Mouse (Mus musculus): ENCODE measurements at regions not wholly inside any gene's neighbourhood (a gene's known extent, or its start where the extent isn't known, plus 50 kb on each side); places are given as distances from the start of the nearest gene placed in this dataset.
"Not testable (repeated sequence)": the region's sequence is repeated elsewhere in the genome, so short reads cannot be mapped to it uniquely, and the experiment has no call there.

GRCm38 (mm10) chr8:18007567-18007966, 970.5 kb downstream of the Defb40 start:
- no peak for DNase-seq (ENCODE audit: low read depth, low spot score)

DNA sequence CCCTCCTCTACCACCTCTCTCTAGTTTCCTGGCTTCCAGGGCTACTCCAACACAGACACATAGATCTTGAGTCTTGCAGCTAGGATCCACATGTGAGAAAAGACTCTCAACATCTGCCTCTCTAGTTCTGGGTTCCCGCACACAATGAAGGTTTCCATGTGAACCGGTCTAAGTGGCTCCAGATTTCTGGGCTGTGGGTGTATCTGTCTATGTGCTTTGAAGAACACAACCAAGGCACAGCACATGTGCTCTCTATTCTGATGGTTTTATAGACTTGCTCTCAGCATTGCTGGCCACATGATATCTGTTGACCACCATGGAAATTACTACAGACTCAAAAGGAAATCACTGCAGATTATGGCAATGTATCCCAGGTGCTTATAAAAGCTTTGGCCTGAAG, 972.4 kb downstream of the Defb40 start:
- no peak for DNase-seq (ENCODE audit: low read depth, low spot score)

GRCm38 (mm10) chr8:18000750-18001149, 977.3 kb downstream of the Defb40 start:
- no peak for DNase-seq (ENCODE audit: low read depth, low spot score)

DNA sequence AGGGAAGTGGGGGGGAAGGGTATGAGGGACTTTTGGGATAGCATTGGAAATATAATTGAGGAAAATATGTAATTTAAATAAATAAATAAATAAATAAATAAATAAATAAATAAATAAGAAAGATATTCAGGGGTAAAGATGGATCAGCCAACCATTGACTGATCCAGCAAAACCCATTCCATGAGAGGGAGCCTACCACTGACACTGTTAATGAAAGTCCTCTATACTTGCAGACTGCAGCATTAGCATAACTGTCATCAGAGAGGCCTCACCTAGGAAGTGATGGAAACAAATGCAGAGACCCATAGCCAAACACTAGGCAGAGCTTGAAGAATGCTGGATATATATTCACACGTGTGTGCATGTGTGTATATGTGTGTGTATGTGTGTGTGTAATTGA, 993.3 kb downstream of the Defb40 start:
- no peak for DNase-seq (ENCODE audit: low read depth, low spot score)

DNA sequence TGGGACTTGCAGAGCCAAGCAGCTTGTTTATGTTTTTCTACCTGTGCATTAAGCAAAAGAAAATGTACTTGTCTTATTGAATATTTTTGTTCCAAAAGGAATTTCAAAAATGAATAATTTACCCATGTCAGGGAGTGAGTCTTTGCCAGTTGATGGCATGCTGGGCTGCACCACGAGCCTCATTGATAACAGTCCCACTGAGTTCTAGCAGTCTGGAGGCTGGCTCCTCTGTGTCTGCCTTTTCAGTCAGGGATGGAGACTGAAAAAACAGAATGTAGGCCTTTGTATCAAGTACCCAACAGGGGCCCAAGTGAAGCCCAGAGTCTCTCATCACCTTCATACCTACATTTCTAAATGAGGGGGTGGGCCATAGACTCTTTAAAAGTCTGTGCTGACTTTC, 1029.2 kb downstream of the Defb40 start:
- DNase-seq (ENCODE audit: low read depth, low spot score) = no peak

DNA sequence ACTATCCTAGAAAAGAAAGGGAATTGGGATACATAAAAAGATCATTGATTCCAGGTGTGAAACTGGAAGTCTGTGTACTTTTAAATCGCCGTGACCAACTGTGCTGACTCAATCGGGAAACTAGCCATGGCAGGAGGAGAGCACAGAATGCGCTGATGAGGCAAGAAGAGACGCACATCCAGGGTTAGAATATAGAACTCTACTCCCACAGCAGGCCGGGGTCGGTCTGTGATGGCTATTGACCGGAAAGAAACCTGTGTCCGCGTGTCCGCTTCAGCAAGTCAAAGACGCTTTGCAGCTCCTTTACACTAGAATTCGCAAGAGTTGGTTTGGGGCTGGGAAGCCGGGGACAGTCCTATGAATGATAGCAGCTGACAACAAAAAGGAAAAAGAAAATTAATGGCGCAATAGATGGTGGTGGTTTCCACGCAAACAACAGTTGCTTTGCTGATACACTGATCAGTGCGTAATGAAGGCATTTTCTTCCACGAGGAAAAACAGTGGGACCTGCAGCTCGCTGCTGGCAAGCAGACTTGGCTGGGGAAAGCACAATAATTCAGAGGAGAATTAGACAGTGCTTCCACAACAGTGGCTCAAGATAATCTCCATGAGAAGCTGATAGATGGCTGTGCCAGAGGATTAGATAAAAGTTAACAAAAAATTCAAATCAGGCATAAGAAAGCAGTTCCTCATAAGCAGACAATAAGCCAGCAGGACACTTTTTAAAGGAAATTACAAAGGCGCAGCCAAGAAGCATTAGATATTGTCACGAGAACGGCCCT, 1029.8 kb downstream of the Defb40 start:
- DNase-seq (ENCODE audit: low read depth, low spot score) = no peak

GRCm38 (mm10) chr8:17934696-17935095, 1043.4 kb downstream of the Defb40 start:
- DNase-seq (ENCODE audit: low read depth, low spot score) = no peak

GRCm38 (mm10) chr8:17909316-17909715, 1068.7 kb downstream of the Defb40 start:
- DNase-seq (ENCODE audit: low read depth, low spot score) = no peak

GRCm38 (mm10) chr8:17888598-17888997, 1089.5 kb downstream of the Defb40 start:
- DNase-seq (ENCODE audit: low read depth, low spot score) = not testable (repeated sequence)

DNA sequence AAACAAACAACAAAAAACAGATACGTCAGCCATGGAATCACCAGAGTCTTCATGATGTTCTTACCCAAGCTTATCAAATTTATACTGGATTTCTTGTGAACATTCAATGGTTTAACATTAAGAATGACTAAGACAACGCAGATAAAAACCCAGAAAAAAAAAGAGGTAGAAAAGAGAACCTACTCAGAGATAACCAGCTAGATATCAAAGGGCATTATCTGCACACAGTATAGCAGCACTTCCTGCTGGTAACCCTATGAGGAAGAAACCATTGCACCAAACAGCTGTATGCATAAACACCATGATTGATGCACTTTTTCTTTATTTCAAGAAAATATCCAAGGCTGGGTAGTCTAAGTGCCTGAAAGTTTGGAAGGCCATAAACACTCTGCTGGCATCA, 1114.7 kb downstream of the Defb40 start:
- DNase-seq (ENCODE audit: low read depth, low spot score) = no peak
